Mouse (Mus musculus): ENCODE results near the gene Eif4e1b.

DNA sequence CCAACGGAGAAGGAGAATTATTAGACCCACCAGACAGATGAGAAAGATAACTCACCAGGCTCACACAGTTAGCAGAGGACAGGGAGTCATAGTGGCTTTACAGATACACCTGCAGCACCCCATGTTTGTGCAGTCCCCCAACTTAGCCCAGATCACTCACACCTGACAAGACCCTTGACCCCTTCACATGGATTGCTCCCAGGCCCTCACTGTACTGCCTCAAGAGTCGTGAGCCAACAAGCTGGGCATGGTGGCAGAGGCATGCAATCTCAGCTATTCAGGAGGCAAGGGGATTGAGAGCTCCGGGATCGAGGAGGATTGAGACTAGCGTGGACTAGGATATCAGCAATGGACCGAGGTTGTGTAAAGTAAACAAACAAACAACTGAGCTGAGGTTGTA lies 30.1 kb upstream of the Eif4e1b start:
- TF ChIP-seq CTCF (IDR thresholded peaks at IDR 0.05; ENCODE audit: insufficient read depth, low read length): no peak
- TF ChIP-seq POLR2A (IDR thresholded peaks at IDR 0.05; ENCODE audit: borderline replicate concordance, extremely low read depth, low read depth, low read length): no peak
